Mouse (Mus musculus) cerebellum, adult 2 months (tissue): ENCODE measurements around the gene Cd177.

Experiments used
- CTCF ChIP-seq: fragments of 200-500 bp; IDR thresholded peaks from 2 replicates; pipeline ENCODE4 v1.5.1; 2011; ENCODE audit warnings: low read depth, mild to moderate bottlenecking, control low read depth, low read length, moderate library complexity, borderline replicate concordance; ENCODE audit not compliant: insufficient read depth
- POLR2A ChIP-seq: fragments of 200-500 bp; IDR thresholded peaks from 2 replicates; pipeline ENCODE4 v1.6.1; 2011; ENCODE audit warnings: low read length, control low read depth, borderline replicate concordance; ENCODE audit not compliant: insufficient read depth

- TF ChIP-seq CTCF, result no peak
- no peak for TF ChIP-seq POLR2A
Measured at GRCm38 (mm10) chr7:24715039-24715438, 45.1 kb downstream of the Cd177 start.
